Mouse (Mus musculus): Measurements from ENCODE around the gene Bend5. TPM values are rescaled to one million over a fixed set of nuclear protein-coding genes. Genes with fewer than 3 reads are reported as not detected.

Gene Bend5
- total and polyA plus RNA-seq, 3 experiments, result not detected

- Histone ChIP-seq H3K4me3 (ENCODE audit: control insufficient read depth in 1 of 2, insufficient read depth in 1 of 2, low read depth in 2 of 2, low read length in 2 of 2) (no peak overlapping the region), H3K4me1 (ENCODE audit: control insufficient read depth in 1 of 2, insufficient read depth in 2 of 2, low read length in 2 of 2) (no peaks in the 10 kb centered on the region), H3K36me3 (ENCODE audit: control insufficient read depth in 1 of 2, insufficient read depth in 2 of 2, low read length in 2 of 2) (no peaks in the 10 kb centered on the region), H3K9me3 (replicated peaks; ENCODE audit: insufficient read depth, low read length) (no peaks in the 10 kb centered on the region), H3K79me2 (ENCODE audit: control insufficient read depth, insufficient read depth, low read length, poor library complexity) (no peaks in the 10 kb centered on the region), H3K9ac (ENCODE audit: control insufficient read depth, low read depth, low read length, poor library complexity, severe bottlenecking) (no peak overlapping the region), H3K27me3 (ENCODE audit: control insufficient read depth in 1 of 2, insufficient read depth in 2 of 2, low read length in 2 of 2) (no peaks in the 10 kb centered on the region), H3K27ac (ENCODE audit: control insufficient read depth, low read depth, low read length) (no peak overlapping the region)
- no peak for DNase-seq (ENCODE audit: low read depth, low spot score)
- TF ChIP-seq POLR2AphosphoS2 (IDR thresholded peaks at IDR 0.05; ENCODE audit: low read length) (no peak), MYB (IDR thresholded peaks at IDR 0.05; ENCODE audit: low read depth, low read length) (no peak), GATA1 (IDR thresholded peaks at IDR 0.05; ENCODE audit: low read depth, low read length) (no peak), USF2 (IDR thresholded peaks at IDR 0.05; ENCODE audit: borderline replicate concordance in 1 of 2, insufficient read depth in 1 of 2, low read depth in 1 of 2, low read length in 2 of 2) (no peak), JUND (IDR thresholded peaks at IDR 0.05; ENCODE audit: low read depth, low read length) (no peak), ELF1 (IDR thresholded peaks at IDR 0.05; ENCODE audit: low read depth, low read length) (no peak), BHLHE40 (IDR thresholded peaks at IDR 0.05; ENCODE audit: borderline replicate concordance, low read depth, low read length) (no peak)
These were observed 86.6 kb downstream of the Bend5 start for GRCm38 (mm10) chr4:111501441-111501840.

GRCm38 (mm10) chr4:111502965-111503727, 88.3 kb downstream of the Bend5 start:
- Histone ChIP-seq H3K27me3 (ENCODE audit: control insufficient read depth in 1 of 2, insufficient read depth in 2 of 2, low read length in 2 of 2) (no peaks in the 10 kb centered on the region), H3K9me3 (replicated peaks; ENCODE audit: insufficient read depth, low read length) (no peaks in the 10 kb centered on the region), H3K27ac (ENCODE audit: control insufficient read depth, low read depth, low read length) (no peak overlapping the region), H3K9ac (ENCODE audit: control insufficient read depth, low read depth, low read length, poor library complexity, severe bottlenecking) (no peak overlapping the region), H3K79me2 (ENCODE audit: control insufficient read depth, insufficient read depth, low read length, poor library complexity) (no peaks in the 10 kb centered on the region), H3K4me1 (ENCODE audit: control insufficient read depth in 1 of 2, insufficient read depth in 2 of 2, low read length in 2 of 2) (no peaks in the 10 kb centered on the region), H3K4me3 (ENCODE audit: control insufficient read depth in 1 of 2, insufficient read depth in 1 of 2, low read depth in 2 of 2, low read length in 2 of 2) (no peak overlapping the region), H3K36me3 (ENCODE audit: control insufficient read depth in 1 of 2, insufficient read depth in 2 of 2, low read length in 2 of 2) (no peaks in the 10 kb centered on the region)
- DNase-seq (ENCODE audit: low read depth, low spot score), result no peak
- TF ChIP-seq MAFK (IDR thresholded peaks at IDR 0.05; ENCODE audit: borderline replicate concordance, low read depth, low read length) (no peak), ELF1 (IDR thresholded peaks at IDR 0.05; ENCODE audit: low read depth, low read length) (no peak), MYB (IDR thresholded peaks at IDR 0.05; ENCODE audit: low read depth, low read length) (no peak), TCF12 (IDR thresholded peaks at IDR 0.05; ENCODE audit: low read depth, low read length) (no peak), NELFE (IDR thresholded peaks at IDR 0.05; ENCODE audit: low read depth, low read length) (no peak), HCFC1 (IDR thresholded peaks at IDR 0.05; ENCODE audit: low read depth, low read length) (no peak), MXI1 (IDR thresholded peaks at IDR 0.05; ENCODE audit: low read depth, low read length) (no peak), ZMIZ1 (IDR thresholded peaks at IDR 0.05; ENCODE audit: low read depth, low read length) (no peak), BHLHE40 (IDR thresholded peaks at IDR 0.05; ENCODE audit: borderline replicate concordance, low read depth, low read length) (no peak), RAD21 (IDR thresholded peaks at IDR 0.05; ENCODE audit: low read depth, low read length) (no peak), CHD2 (IDR thresholded peaks at IDR 0.05; ENCODE audit: low read length) (no peak), USF2 (IDR thresholded peaks at IDR 0.05; ENCODE audit: borderline replicate concordance in 1 of 2, insufficient read depth in 1 of 2, low read depth in 1 of 2, low read length in 2 of 2) (no peak), TBP (IDR thresholded peaks at IDR 0.05; ENCODE audit: low read depth, low read length) (no peak), SMC3 (IDR thresholded peaks at IDR 0.05; ENCODE audit: low read depth, low read length) (no peak), RCOR1 (IDR thresholded peaks at IDR 0.05; ENCODE audit: low read depth, low read length) (no peak), CTCF (IDR thresholded peaks at IDR 0.05 in 2 of 3, conservative IDR thresholded peaks at IDR 0.05 in 1 of 3; ENCODE audit: control insufficient read depth in 1 of 3, insufficient read depth in 1 of 3, low read depth in 2 of 3, low read length in 3 of 3, poor library complexity in 1 of 3, severe bottlenecking in 1 of 3) (no peak)
